Mouse (Mus musculus): ENCODE measurements around the gene P2rx7. TPM values are rescaled to one million over a fixed set of nuclear protein-coding genes. Genes with fewer than 3 reads are reported as not detected.

P2rx7 gene
- polyA plus RNA-seq, 1 experiment from 2014 or later = 6.7 TPM

DNA sequence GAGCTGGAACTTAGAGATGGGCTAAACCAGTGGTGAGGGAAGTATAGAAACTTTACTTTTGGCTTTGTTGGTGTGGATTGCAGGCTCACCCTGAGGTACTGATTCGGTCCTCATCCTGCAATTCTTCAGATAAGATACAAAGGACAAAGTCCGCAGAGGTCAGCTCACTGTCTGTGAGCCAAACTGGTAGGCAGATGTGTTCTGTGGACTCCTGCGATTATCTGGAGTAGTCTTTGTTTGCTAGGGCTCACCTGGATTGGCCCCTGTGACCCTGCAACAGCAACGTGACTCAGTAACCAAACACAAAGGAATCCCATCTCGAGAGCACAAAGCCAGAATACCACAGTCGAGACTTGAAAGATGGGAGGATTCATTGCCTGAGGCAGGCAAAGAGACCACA lies 46.8 kb downstream of the P2rx7 start:
- no peak overlapping the region for H3K27ac ChIP-seq (ENCODE audit: low read length)
- no peak for TF ChIP-seq EP300 (IDR thresholded peaks at IDR 0.05)
- no peak for TF ChIP-seq CTCF (IDR thresholded peaks at IDR 0.05)
- H3K9me3 ChIP-seq (ENCODE audit: low read length) = no peaks in the 10 kb centered on the region
- no peak for DNase-seq (ENCODE audit: low spot score)
- H3K27me3 ChIP-seq (replicated peaks; ENCODE audit: insufficient read depth, low read length) = no peaks in the 10 kb centered on the region
- H3K36me3 ChIP-seq (ENCODE audit: insufficient read depth, low read length) = no peaks in the 10 kb centered on the region
- 51% methylated on average over 6 of the region's 6 CpGs for WGBS
- H3K4me1 ChIP-seq (ENCODE audit: insufficient read depth, low read depth, low read length) = no peaks in the 10 kb centered on the region
- no peak for ATAC-seq
- no peak overlapping the region for H3K4me2 ChIP-seq (replicated peaks; ENCODE audit: low read depth, low read length)
- H3K4me3 ChIP-seq (ENCODE audit: low read depth, low read length) = no peak overlapping the region
- H3K9ac ChIP-seq (replicated peaks; ENCODE audit: low read depth) = no peak overlapping the region

GRCm38 (mm10) chr5:122693431-122694207 lies 49.9 kb downstream of the P2rx7 start:
- Histone ChIP-seq H3K9ac (replicated peaks; ENCODE audit: low read depth) (no peak overlapping the region), H3K4me1 (ENCODE audit: insufficient read depth, low read depth, low read length) (no peaks in the 10 kb centered on the region), H3K4me2 (replicated peaks; ENCODE audit: low read depth, low read length) (no peak overlapping the region), H3K36me3 (ENCODE audit: insufficient read depth, low read length) (no peaks in the 10 kb centered on the region), H3K27ac (ENCODE audit: low read length) (peak overlapping the region; percentile 60), H3K27me3 (replicated peaks; ENCODE audit: insufficient read depth, low read length) (no peaks in the 10 kb centered on the region), H3K4me3 (ENCODE audit: low read depth, low read length) (no peak overlapping the region), H3K9me3 (ENCODE audit: low read length) (no peaks in the 10 kb centered on the region)
- WGBS = 33% methylated on average over 13 of the region's 13 CpGs
- ATAC-seq = peak; percentile 77
- DNase-seq (ENCODE audit: low spot score) = peak; percentile 32
- TF ChIP-seq CTCF (IDR thresholded peaks at IDR 0.05) (no peak), EP300 (IDR thresholded peaks at IDR 0.05) (peak; percentile 44)

GRCm38 (mm10) chr5:122695516-122695915 lies 51.8 kb downstream of the P2rx7 start:
- 57% methylated on average over 8 of the region's 8 CpGs for WGBS
- H3K27me3 ChIP-seq (replicated peaks; ENCODE audit: insufficient read depth, low read length) = no peaks in the 10 kb centered on the region
- no peak overlapping the region for H3K4me3 ChIP-seq (ENCODE audit: low read depth, low read length)
- no peak overlapping the region for H3K4me2 ChIP-seq (replicated peaks; ENCODE audit: low read depth, low read length)
- no peaks in the 10 kb centered on the region for H3K36me3 ChIP-seq (ENCODE audit: insufficient read depth, low read length)
- H3K9me3 ChIP-seq (ENCODE audit: low read length) = no peaks in the 10 kb centered on the region
- DNase-seq (ENCODE audit: low spot score) (peak; percentile 20), ATAC-seq (no peak)
- peaks cover 2% of the 10 kb centered on the region; the same call in 1 of the 2 replicates for H3K4me1 ChIP-seq (ENCODE audit: insufficient read depth, low read depth, low read length)
- H3K9ac ChIP-seq (replicated peaks; ENCODE audit: low read depth) = no peak overlapping the region
- no peak overlapping the region for H3K27ac ChIP-seq (ENCODE audit: low read length)
- TF ChIP-seq EP300 (IDR thresholded peaks at IDR 0.05) (no peak), CTCF (IDR thresholded peaks at IDR 0.05) (no peak)

DNA sequence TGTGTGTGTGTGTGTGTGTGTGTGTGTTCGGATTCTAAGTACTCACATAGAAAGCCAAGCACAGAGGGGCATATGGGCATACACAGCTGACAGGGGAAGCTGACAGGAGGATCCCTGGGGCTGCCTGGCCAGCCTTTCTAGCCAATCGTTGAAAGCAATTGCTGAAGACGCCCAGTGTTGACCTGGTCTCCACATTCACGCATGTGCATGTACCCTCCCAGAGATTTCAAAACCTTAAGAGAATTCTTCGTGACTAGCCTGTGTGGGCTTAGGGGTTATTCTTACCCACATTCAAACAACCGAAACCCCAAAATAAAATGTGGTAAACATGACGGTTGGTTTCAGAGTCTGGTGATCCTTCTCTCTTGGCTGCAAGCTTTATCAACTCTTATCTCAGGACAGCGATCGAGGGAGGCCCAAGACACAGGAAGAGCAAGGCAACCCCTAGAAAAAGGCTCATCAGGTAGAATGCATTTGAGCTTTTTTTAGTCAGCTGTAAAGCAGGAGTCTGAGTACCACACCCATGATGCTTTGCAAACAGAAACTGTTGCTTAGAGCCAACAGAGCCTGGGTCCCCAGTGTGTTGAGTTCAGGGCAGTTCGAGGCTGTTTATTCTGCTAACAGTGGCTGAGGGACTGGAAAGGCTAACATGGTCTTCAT lies 54.5 kb downstream of the P2rx7 start:
- peak; percentile 37; the same call in 1 of the 2 replicates for ATAC-seq
- 63% methylated on average over 10 of the region's 10 CpGs for WGBS
- H3K4me1 ChIP-seq (ENCODE audit: insufficient read depth, low read depth, low read length) = peaks cover 5% of the 10 kb centered on the region; the same call in 1 of the 2 replicates

DNA sequence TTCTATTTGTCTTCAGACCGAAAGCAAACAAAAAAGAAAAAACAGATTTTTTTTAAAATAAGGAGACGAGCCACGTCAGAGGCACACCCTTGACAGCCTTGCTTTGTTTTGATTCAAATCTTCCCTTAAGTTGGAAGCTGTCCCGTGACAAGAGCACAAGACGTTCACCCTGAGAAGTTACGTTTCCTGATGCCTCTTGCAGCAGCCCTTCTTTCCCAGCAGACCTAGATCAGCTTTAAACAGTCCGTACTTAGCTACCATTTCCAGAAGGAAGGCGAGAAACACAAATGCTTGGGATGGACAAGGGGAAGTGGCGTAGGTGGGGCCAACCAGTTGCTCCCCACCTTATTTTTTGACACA lies 55.0 kb downstream of the P2rx7 start:
- H3K27ac ChIP-seq (ENCODE audit: low read length) = no peak overlapping the region
- H3K4me1 ChIP-seq (ENCODE audit: insufficient read depth, low read depth, low read length) = peaks cover 5% of the 10 kb centered on the region; the same call in 1 of the 2 replicates
- H3K9ac ChIP-seq (replicated peaks; ENCODE audit: low read depth) = no peak overlapping the region
- peak; percentile 21; the same call in 1 of the 2 replicates for ATAC-seq
- DNase-seq (ENCODE audit: low spot score) = peak; percentile 31
- 41% methylated on average over 9 of the region's 9 CpGs for WGBS
- no peaks in the 10 kb centered on the region for H3K9me3 ChIP-seq (ENCODE audit: low read length)
- H3K27me3 ChIP-seq (replicated peaks; ENCODE audit: insufficient read depth, low read length) = no peaks in the 10 kb centered on the region
- no peak overlapping the region for H3K4me3 ChIP-seq (ENCODE audit: low read depth, low read length)
- no peaks in the 10 kb centered on the region for H3K36me3 ChIP-seq (ENCODE audit: insufficient read depth, low read length)
- no peak for TF ChIP-seq CTCF (IDR thresholded peaks at IDR 0.05)
- no peak for TF ChIP-seq EP300 (IDR thresholded peaks at IDR 0.05)
- no peak overlapping the region for H3K4me2 ChIP-seq (replicated peaks; ENCODE audit: low read depth, low read length)

More for the DNA sequence above, 54.5 kb downstream of the P2rx7 start:
- Histone ChIP-seq H3K9me3 (ENCODE audit: low read length) (no peaks in the 10 kb centered on the region), H3K4me3 (ENCODE audit: low read depth, low read length) (no peak overlapping the region), H3K27me3 (replicated peaks; ENCODE audit: insufficient read depth, low read length) (no peaks in the 10 kb centered on the region), H3K27ac (ENCODE audit: low read length) (no peak overlapping the region), H3K4me2 (replicated peaks; ENCODE audit: low read depth, low read length) (no peak overlapping the region), H3K36me3 (ENCODE audit: insufficient read depth, low read length) (no peaks in the 10 kb centered on the region), H3K9ac (replicated peaks; ENCODE audit: low read depth) (no peak overlapping the region)
- peak; percentile 22 for DNase-seq (ENCODE audit: low spot score)
- TF ChIP-seq EP300 (IDR thresholded peaks at IDR 0.05) = no peak
- no peak for TF ChIP-seq CTCF (IDR thresholded peaks at IDR 0.05)

GRCm38 (mm10) chr5:122700109-122700836 lies 56.6 kb downstream of the P2rx7 start:
- no peak overlapping the region for H3K27ac ChIP-seq (ENCODE audit: low read length)
- ATAC-seq (0 out of 2 replicates have a peak, but pooled peaks have one; percentile 8), DNase-seq (ENCODE audit: low spot score) (no peak)
- H3K36me3 ChIP-seq (ENCODE audit: insufficient read depth, low read length) = no peaks in the 10 kb centered on the region
- H3K4me3 ChIP-seq (ENCODE audit: low read depth, low read length) = no peak overlapping the region
- no peaks in the 10 kb centered on the region for H3K27me3 ChIP-seq (replicated peaks; ENCODE audit: insufficient read depth, low read length)
- H3K9me3 ChIP-seq (ENCODE audit: low read length) = no peaks in the 10 kb centered on the region
- 49% methylated on average over 12 of the region's 12 CpGs for WGBS
- TF ChIP-seq EP300 (IDR thresholded peaks at IDR 0.05) (no peak), CTCF (IDR thresholded peaks at IDR 0.05) (no peak)
- no peak overlapping the region for H3K4me2 ChIP-seq (replicated peaks; ENCODE audit: low read depth, low read length)
- no peak overlapping the region for H3K9ac ChIP-seq (replicated peaks; ENCODE audit: low read depth)
- peaks cover 5% of the 10 kb centered on the region; the same call in 1 of the 2 replicates for H3K4me1 ChIP-seq (ENCODE audit: insufficient read depth, low read depth, low read length)

Data from lung, postnatal 0 days (tissue).